Mouse (Mus musculus) thymus, adult 2 months (tissue): ENCODE measurements around the gene Ensa.

Experiments used
- CTCF ChIP-seq: fragments of 200-500 bp; IDR thresholded peaks from 2 replicates; pipeline ENCODE4 v1.5.1; 2012; ENCODE audit warnings: mild to moderate bottlenecking, control low read depth, low read length, moderate library complexity, borderline replicate concordance; ENCODE audit not compliant: control insufficient read depth, poor library complexity, insufficient read depth; ENCODE audit errors: extremely low read depth
- POLR2A ChIP-seq: fragments of 200-500 bp; IDR thresholded peaks from 2 replicates; pipeline ENCODE4 v1.6.1; 2012; ENCODE audit warnings: mild to moderate bottlenecking, low read length, control low read depth, moderate library complexity; ENCODE audit not compliant: control insufficient read depth, poor library complexity, insufficient read depth; ENCODE audit errors: extremely low read depth

- TF ChIP-seq CTCF (no peak), POLR2A (no peak)
Measured at GRCm38 (mm10) chr3:95613996-95614395, 10.8 kb upstream of the Ensa start.
